Mouse (Mus musculus) ES-Bruce4 (cell line): ENCODE data around the gene Asap3.

Source experiments
- CTCF ChIP-seq: IDR thresholded peaks from one replicate; pipeline ENCODE4 v1.8.1; 2011; ENCODE audit warnings: low read depth, low read length
- POLR2A ChIP-seq: IDR thresholded peaks from one replicate; pipeline ENCODE4 v1.8.1; 2011; ENCODE audit warnings: low read length; ENCODE audit not compliant: insufficient read depth

DNA sequence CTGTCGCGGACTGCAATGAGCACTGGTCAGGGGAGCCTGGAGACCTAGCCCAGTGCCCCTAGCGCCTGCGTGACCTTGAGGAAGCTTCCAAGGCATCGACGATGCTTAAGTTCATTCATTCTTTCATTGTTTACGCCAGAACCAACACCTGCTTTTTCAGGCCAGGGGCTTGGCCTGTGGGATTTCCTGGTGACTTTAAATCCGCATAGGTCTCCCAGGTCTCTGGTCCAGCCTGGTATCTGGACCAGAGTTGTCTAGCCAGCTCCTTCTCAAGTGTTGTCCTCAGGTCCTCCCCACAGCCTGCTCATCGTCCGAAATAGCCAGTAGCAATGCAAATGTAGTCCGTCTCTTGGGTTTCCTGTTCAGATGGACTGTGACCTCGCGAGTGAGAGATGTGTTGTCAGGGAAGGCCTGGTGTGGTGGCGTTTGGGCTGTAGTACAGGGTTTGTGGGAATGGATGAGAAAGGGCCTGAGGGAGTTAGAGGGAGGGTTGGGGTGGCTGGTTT is 32.9 kb upstream of the Asap3 start:
- TF ChIP-seq CTCF, result no peak
- TF ChIP-seq POLR2A, result no peak
